Mouse (Mus musculus) myocyte (in vitro differentiated cells): ENCODE measurements around the gene Ccdc47. TPM values are rescaled to one million over a fixed set of nuclear protein-coding genes. Genes with fewer than 3 reads are reported as not detected.

ENCODE experiments used
- H3K27me3 ChIP-seq: one replicate; pipeline ENCODE4 v1.6.1; 2011; ENCODE audit not compliant: control insufficient read depth, insufficient read depth, insufficient read length
- H3K36me3 ChIP-seq: one replicate; pipeline ENCODE4 v1.6.1; 2011; ENCODE audit not compliant: control insufficient read depth, insufficient read depth
- H3K4me2 ChIP-seq: one replicate; pipeline ENCODE4 v1.6.1; 2011; ENCODE audit warnings: low read depth, control low read depth
- H3K4me3 ChIP-seq: one replicate; pipeline ENCODE4 v1.5.1; 2011; ENCODE audit warnings: mild to moderate bottlenecking, control low read depth, moderate library complexity
- H3K79me2 ChIP-seq: one replicate; pipeline ENCODE4 v1.6.1; 2011; ENCODE audit not compliant: control insufficient read depth, insufficient read depth
- H3ac ChIP-seq: one replicate; pipeline ENCODE4 v1.6.1; 2011; ENCODE audit not compliant: control insufficient read depth, insufficient read length
- CEBPB ChIP-seq: IDR thresholded peaks from 2 replicates; pipeline ENCODE4 v1.6.1; 2011; ENCODE audit warnings: mild to moderate bottlenecking, moderate library complexity; ENCODE audit not compliant: poor library complexity, insufficient read depth, severe bottlenecking
- E2F4 ChIP-seq: IDR thresholded peaks from one replicate; pipeline ENCODE4 v1.6.1; 2011; ENCODE audit warnings: mild to moderate bottlenecking, control low read depth, moderate library complexity; ENCODE audit not compliant: insufficient read depth
- MAX ChIP-seq: IDR thresholded peaks from one replicate; pipeline ENCODE4 v1.6.1; 2011; ENCODE audit warnings: low read depth, mild to moderate bottlenecking, control low read depth
- MYOD1 ChIP-seq, 3 experiments: IDR thresholded peaks; one replicate each; pipeline ENCODE4 v1.6.1; 2011; ENCODE audit warnings: control low read depth in 2 of 3, low read depth in 2 of 3, mild to moderate bottlenecking in 2 of 3, moderate library complexity in 1 of 3; ENCODE audit not compliant: insufficient read length in 2 of 3, control insufficient read depth in 1 of 3
- MYOG ChIP-seq, 3 experiments: IDR thresholded peaks; one replicate each; pipeline ENCODE4 v1.6.1; 2011; ENCODE audit warnings: control low read depth in 2 of 3, low read depth in 2 of 3, mild to moderate bottlenecking in 2 of 3; ENCODE audit not compliant: insufficient read length in 2 of 3, control insufficient read depth in 1 of 3, insufficient read depth in 1 of 3
- POLR2A ChIP-seq: IDR thresholded peaks from one replicate; pipeline ENCODE4 v1.6.1; 2011; ENCODE audit warnings: low read depth, mild to moderate bottlenecking, control low read depth, moderate library complexity; ENCODE audit not compliant: insufficient read length
- POLR2AphosphoS2 ChIP-seq: IDR thresholded peaks from one replicate; pipeline ENCODE4 v1.6.1; 2011; ENCODE audit warnings: low read depth, control low read depth; ENCODE audit not compliant: insufficient read length
- REST ChIP-seq: IDR thresholded peaks from one replicate; pipeline ENCODE4 v1.6.1; 2011; ENCODE audit warnings: mild to moderate bottlenecking, control low read depth, moderate library complexity; ENCODE audit not compliant: insufficient read depth, insufficient read length
- SRF ChIP-seq: IDR thresholded peaks from one replicate; pipeline ENCODE4 v1.6.1; 2011; ENCODE audit warnings: low read depth; ENCODE audit not compliant: control insufficient read depth, insufficient read length
- TCF12 ChIP-seq: IDR thresholded peaks from one replicate; pipeline ENCODE4 v1.6.1; 2011; ENCODE audit warnings: mild to moderate bottlenecking, control low read depth; ENCODE audit not compliant: poor library complexity, insufficient read depth, severe bottlenecking
- TCF3 ChIP-seq: IDR thresholded peaks from one replicate; pipeline ENCODE4 v1.6.1; 2011; ENCODE audit warnings: low read depth, control low read depth; ENCODE audit not compliant: insufficient read length
- USF1 ChIP-seq: IDR thresholded peaks from one replicate; pipeline ENCODE4 v1.6.1; 2011; ENCODE audit warnings: low read depth, mild to moderate bottlenecking, control low read depth, moderate library complexity
- polyA plus RNA-seq: library from polyadenylated mRNA; unstranded; fragments of >200 nt; fragmentation: generic; extraction: Trizol; gene quantifications from one replicate; pipeline ENCODE4 v1.2.1, GENCODE M21; 2012; ENCODE audit warnings: missing spikeins

Gene Ccdc47
- polyA plus RNA-seq, 1 experiment, result 31.6 TPM

GRCm38 (mm10) chr11:106164601-106165180 lies 51.5 kb downstream of the Ccdc47 start:
- Histone ChIP-seq H3ac (no peak overlapping the region), H3K79me2 (no peaks in the 10 kb centered on the region), H3K36me3 (peaks cover 6% of the 10 kb centered on the region), H3K27me3 (no peaks in the 10 kb centered on the region), H3K4me2 (no peak overlapping the region), H3K4me3 (no peak overlapping the region)
- TF ChIP-seq CEBPB (no peak), REST (no peak), E2F4 (no peak), POLR2A (no peak), MYOD1 (IDR thresholded peaks at IDR 0.05; ENCODE audit: control insufficient read depth in 1 of 3, insufficient read length in 2 of 3, low read depth in 2 of 3) (no peak), MYOG (IDR thresholded peaks at IDR 0.05; ENCODE audit: control insufficient read depth in 1 of 3, insufficient read depth in 1 of 3, insufficient read length in 2 of 3, low read depth in 2 of 3) (no peak), POLR2AphosphoS2 (no peak), USF1 (no peak), MAX (no peak), TCF12 (no peak), SRF (no peak), TCF3 (no peak)

DNA sequence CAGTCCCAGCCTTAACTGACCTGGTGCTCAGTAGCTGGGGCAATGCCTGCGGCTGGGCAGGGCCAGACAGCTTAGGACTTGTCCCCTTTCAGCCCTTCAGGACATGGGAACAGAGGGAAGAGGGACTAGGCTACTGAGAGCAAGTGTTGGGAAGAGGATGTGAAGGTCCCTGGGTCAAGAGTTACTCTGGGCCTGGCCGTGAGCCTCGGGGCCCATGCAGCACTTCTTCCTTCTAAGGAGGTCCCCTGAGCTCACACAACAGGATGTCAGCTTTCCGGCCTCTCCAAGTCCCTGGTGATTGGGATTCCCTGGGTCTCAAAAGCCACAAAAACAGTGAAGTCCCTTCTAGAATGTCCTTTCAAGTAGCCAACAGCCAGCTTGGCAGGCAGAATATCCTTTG lies 52.6 kb downstream of the Ccdc47 start:
- H3K4me2 ChIP-seq, result no peak overlapping the region
- no peaks in the 10 kb centered on the region for H3K27me3 ChIP-seq
- TF ChIP-seq TCF3, result no peak
- TF ChIP-seq USF1, result no peak
- TF ChIP-seq TCF12, result no peak
- TF ChIP-seq POLR2A, result no peak
- no peak for TF ChIP-seq SRF
- no peak for TF ChIP-seq MYOG (IDR thresholded peaks at IDR 0.05; ENCODE audit: control insufficient read depth in 1 of 3, insufficient read depth in 1 of 3, insufficient read length in 2 of 3, low read depth in 2 of 3)
- H3K4me3 ChIP-seq, result no peak overlapping the region
- H3K79me2 ChIP-seq, result no peaks in the 10 kb centered on the region
- no peak overlapping the region for H3ac ChIP-seq
- H3K36me3 ChIP-seq, result peaks cover 6% of the 10 kb centered on the region

GRCm38 (mm10) chr11:106162237-106162636 lies 53.9 kb downstream of the Ccdc47 start:
- H3K4me2 ChIP-seq, result no peak overlapping the region
- no peak for TF ChIP-seq USF1
- no peak for TF ChIP-seq MAX
- no peak for TF ChIP-seq POLR2AphosphoS2
- no peak for TF ChIP-seq TCF12
- no peak for TF ChIP-seq SRF
- no peak for TF ChIP-seq CEBPB
- no peak for TF ChIP-seq POLR2A
- TF ChIP-seq REST, result no peak
- TF ChIP-seq MYOD1 (IDR thresholded peaks at IDR 0.05; ENCODE audit: control insufficient read depth in 1 of 3, insufficient read length in 2 of 3, low read depth in 2 of 3), result no peak
- no peak for TF ChIP-seq E2F4
- TF ChIP-seq MYOG (IDR thresholded peaks at IDR 0.05; ENCODE audit: control insufficient read depth in 1 of 3, insufficient read depth in 1 of 3, insufficient read length in 2 of 3, low read depth in 2 of 3), result no peak
- no peak for TF ChIP-seq TCF3
- H3K36me3 ChIP-seq, result no peaks in the 10 kb centered on the region

GRCm38 (mm10) chr11:106160841-106161721 lies 55.1 kb downstream of the Ccdc47 start, which contains the start of the genes Gm10840 and Limd2:
TSS of gene Gm10840 (plus strand) at chr11:106160850.
TSS of gene Limd2 (minus strand) at chr11:106160860.
- Histone ChIP-seq H3K4me3 (peak within 1 kb of the TSS; percentile 51), H3K36me3 (no peaks in the 10 kb centered on the region), H3K27me3 (no peaks in the 10 kb centered on the region), H3K4me2 (peak within 1 kb of the TSS; percentile 94), H3ac (peak within 1 kb of the TSS; percentile 67), H3K79me2 (no peaks in the 10 kb centered on the region)
- TF ChIP-seq TCF12 (no peak), MYOG (IDR thresholded peaks at IDR 0.05; ENCODE audit: control insufficient read depth in 1 of 3, insufficient read depth in 1 of 3, insufficient read length in 2 of 3, low read depth in 2 of 3) (peak in 1 of 3 experiments; percentile 67), MYOD1 (IDR thresholded peaks at IDR 0.05; ENCODE audit: control insufficient read depth in 1 of 3, insufficient read length in 2 of 3, low read depth in 2 of 3) (peak in 2 of 3 experiments; percentile 74 to 75)

More at GRCm38 (mm10) chr11:106162237-106162636, 53.9 kb downstream of the Ccdc47 start:
- no peaks in the 10 kb centered on the region for H3K27me3 ChIP-seq
- no peak overlapping the region for H3ac ChIP-seq
- H3K79me2 ChIP-seq, result no peaks in the 10 kb centered on the region
- no peak overlapping the region for H3K4me3 ChIP-seq
